Mouse (Mus musculus): ENCODE measurements around the gene Acp7. TPM values are rescaled to one million over a fixed set of nuclear protein-coding genes. Genes with fewer than 3 reads are reported as not detected.

The Acp7 gene
- polyA plus RNA-seq, 1 experiment from 2014 or later = not detected

- no peak overlapping the region for H3K9ac ChIP-seq (ENCODE audit: low read depth, low read length)
- H3K27me3 ChIP-seq (replicated peaks; ENCODE audit: control insufficient read depth, insufficient read depth, low read length) = no peaks in the 10 kb centered on the region
- TF ChIP-seq CTCF (IDR thresholded peaks at IDR 0.05; ENCODE audit: low read depth) = no peak
- H3K9me3 ChIP-seq (ENCODE audit: control insufficient read depth) = no peaks in the 10 kb centered on the region
- no peak overlapping the region for H3K4me2 ChIP-seq (replicated peaks; ENCODE audit: low read depth)
- H3K36me3 ChIP-seq (ENCODE audit: control insufficient read depth, insufficient read depth) = no peaks in the 10 kb centered on the region
- no peak overlapping the region for H3K4me3 ChIP-seq (ENCODE audit: low read depth, low read length)
- ATAC-seq = no peak
- 91% methylated on average over 5 of the region's 5 CpGs for WGBS
- H3K4me1 ChIP-seq (replicated peaks; ENCODE audit: control insufficient read depth, insufficient read depth, low read length) = no peaks in the 10 kb centered on the region
- H3K27ac ChIP-seq (ENCODE audit: low read depth, low read length) = no peak overlapping the region
Measured at GRCm38 (mm10) chr7:28672276-28672675, 41.1 kb upstream of the Acp7 start.

- Histone ChIP-seq H3K9me3 (ENCODE audit: control insufficient read depth) (no peaks in the 10 kb centered on the region), H3K4me3 (ENCODE audit: low read depth, low read length) (no peak overlapping the region), H3K27ac (ENCODE audit: low read depth, low read length) (no peak overlapping the region), H3K36me3 (ENCODE audit: control insufficient read depth, insufficient read depth) (no peaks in the 10 kb centered on the region), H3K4me2 (replicated peaks; ENCODE audit: low read depth) (no peak overlapping the region), H3K4me1 (replicated peaks; ENCODE audit: control insufficient read depth, insufficient read depth, low read length) (no peaks in the 10 kb centered on the region), H3K9ac (ENCODE audit: low read depth, low read length) (no peak overlapping the region), H3K27me3 (replicated peaks; ENCODE audit: control insufficient read depth, insufficient read depth, low read length) (no peaks in the 10 kb centered on the region)
- 31% methylated on average over 4 of the region's 4 CpGs for WGBS
- no peak for TF ChIP-seq CTCF (IDR thresholded peaks at IDR 0.05; ENCODE audit: low read depth)
- ATAC-seq = no peak
Measured at GRCm38 (mm10) chr7:28671172-28671571, 40.0 kb upstream of the Acp7 start.

GRCm38 (mm10) chr7:28665620-28666579, 34.8 kb upstream of the Acp7 start:
- Histone ChIP-seq H3K4me1 (replicated peaks; ENCODE audit: control insufficient read depth, insufficient read depth, low read length) (no peaks in the 10 kb centered on the region), H3K4me3 (ENCODE audit: low read depth, low read length) (no peak overlapping the region), H3K9me3 (ENCODE audit: control insufficient read depth) (no peaks in the 10 kb centered on the region), H3K4me2 (replicated peaks; ENCODE audit: low read depth) (peak overlapping the region; percentile 48), H3K27me3 (replicated peaks; ENCODE audit: control insufficient read depth, insufficient read depth, low read length) (0 out of 2 replicates have a peak, but pooled peaks cover 3% of the 10 kb centered on the region), H3K27ac (ENCODE audit: low read depth, low read length) (no peak overlapping the region), H3K36me3 (ENCODE audit: control insufficient read depth, insufficient read depth) (no peaks in the 10 kb centered on the region), H3K9ac (ENCODE audit: low read depth, low read length) (no peak overlapping the region)
- 20% methylated on average over 15 of the region's 15 CpGs for WGBS
- TF ChIP-seq CTCF (IDR thresholded peaks at IDR 0.05; ENCODE audit: low read depth) = no peak
- no peak for ATAC-seq

GRCm38 (mm10) chr7:28656430-28656829, 25.3 kb upstream of the Acp7 start:
- H3K4me3 ChIP-seq (ENCODE audit: low read depth, low read length) = no peak overlapping the region
- no peaks in the 10 kb centered on the region for H3K27me3 ChIP-seq (replicated peaks; ENCODE audit: control insufficient read depth, insufficient read depth, low read length)
- H3K9ac ChIP-seq (ENCODE audit: low read depth, low read length) = no peak overlapping the region
- ATAC-seq = no peak
- no peaks in the 10 kb centered on the region for H3K9me3 ChIP-seq (ENCODE audit: control insufficient read depth)
- no peak overlapping the region for H3K27ac ChIP-seq (ENCODE audit: low read depth, low read length)
- no peaks in the 10 kb centered on the region for H3K36me3 ChIP-seq (ENCODE audit: control insufficient read depth, insufficient read depth)
- no peak overlapping the region for H3K4me2 ChIP-seq (replicated peaks; ENCODE audit: low read depth)
- no peaks in the 10 kb centered on the region for H3K4me1 ChIP-seq (replicated peaks; ENCODE audit: control insufficient read depth, insufficient read depth, low read length)
- no peak for TF ChIP-seq CTCF (IDR thresholded peaks at IDR 0.05; ENCODE audit: low read depth)
- WGBS = 49% methylated on average over 4 of the region's 4 CpGs

- Histone ChIP-seq H3K4me2 (replicated peaks; ENCODE audit: low read depth) (no peak overlapping the region), H3K36me3 (ENCODE audit: control insufficient read depth, insufficient read depth) (no peaks in the 10 kb centered on the region), H3K27ac (ENCODE audit: low read depth, low read length) (no peak overlapping the region), H3K4me3 (ENCODE audit: low read depth, low read length) (no peak overlapping the region), H3K4me1 (replicated peaks; ENCODE audit: control insufficient read depth, insufficient read depth, low read length) (no peaks in the 10 kb centered on the region), H3K9ac (ENCODE audit: low read depth, low read length) (no peak overlapping the region), H3K9me3 (ENCODE audit: control insufficient read depth) (no peaks in the 10 kb centered on the region), H3K27me3 (replicated peaks; ENCODE audit: control insufficient read depth, insufficient read depth, low read length) (no peaks in the 10 kb centered on the region)
- 94% methylated on average over 2 of the region's 2 CpGs for WGBS
- peak; percentile 41 for TF ChIP-seq CTCF (IDR thresholded peaks at IDR 0.05; ENCODE audit: low read depth)
- ATAC-seq = no peak
Measured at GRCm38 (mm10) chr7:28651157-28651556, 20.0 kb upstream of the Acp7 start.

GRCm38 (mm10) chr7:28647016-28647415, 15.9 kb upstream of the Acp7 start:
- no peak overlapping the region for H3K27ac ChIP-seq (ENCODE audit: low read depth, low read length)
- H3K36me3 ChIP-seq (ENCODE audit: control insufficient read depth, insufficient read depth) = no peaks in the 10 kb centered on the region
- ATAC-seq = no peak
- H3K4me1 ChIP-seq (replicated peaks; ENCODE audit: control insufficient read depth, insufficient read depth, low read length) = no peaks in the 10 kb centered on the region
- no peak overlapping the region for H3K4me2 ChIP-seq (replicated peaks; ENCODE audit: low read depth)
- no peaks in the 10 kb centered on the region for H3K27me3 ChIP-seq (replicated peaks; ENCODE audit: control insufficient read depth, insufficient read depth, low read length)
- WGBS = 41% methylated on average over 7 of the region's 7 CpGs
- no peaks in the 10 kb centered on the region for H3K9me3 ChIP-seq (ENCODE audit: control insufficient read depth)
- no peak overlapping the region for H3K9ac ChIP-seq (ENCODE audit: low read depth, low read length)
- TF ChIP-seq CTCF (IDR thresholded peaks at IDR 0.05; ENCODE audit: low read depth) = peak; percentile 43
- H3K4me3 ChIP-seq (ENCODE audit: low read depth, low read length) = no peak overlapping the region

Measured in intestine, postnatal 0 days (tissue).